Mouse (Mus musculus): Measurements from ENCODE around the gene Fen1. TPM values are rescaled to one million over a fixed set of nuclear protein-coding genes. Genes with fewer than 3 reads are reported as not detected.

Fen1 gene
- 100 to 1,000 TPM in 1 of 3 experiments, 10 to 100 TPM in 2; 51.3 to 106 (median 64.4) TPM for polyA plus RNA-seq (2017; shearing (Covaris generic))

GRCm38 (mm10) chr19:10203848-10204615 lies at the start of gene Fen1, which contains the start of gene Tmem258:
Fen1 (minus strand) TSS chr19:10204169.
Tmem258 (plus strand) TSS chr19:10204014.
- ATAC-seq, result peak; percentile 83

- ATAC-seq, result no peak
Measured at GRCm38 (mm10) chr19:10248128-10248527, 44.2 kb upstream of the Fen1 start.

GRCm38 (mm10) chr19:10247165-10247564 lies 43.2 kb upstream of the Fen1 start:
- ATAC-seq, result no peak

- ATAC-seq, result no peak
Measured at GRCm38 (mm10) chr19:10244183-10244582, 40.2 kb upstream of the Fen1 start.

GRCm38 (mm10) chr19:10242916-10243315 lies 38.9 kb upstream of the Fen1 start:
- ATAC-seq, result no peak

- peak; percentile 58 for ATAC-seq
Measured at GRCm38 (mm10) chr19:10240654-10241305, 36.8 kb upstream of the Fen1 start, which contains the start of gene Myrf. Myrf (minus strand) TSS chr19:10240748.

- ATAC-seq, result no peak
Measured at GRCm38 (mm10) chr19:10239975-10240653, 36.1 kb upstream of the Fen1 start.

- no peak for ATAC-seq
Measured at GRCm38 (mm10) chr19:10239419-10239818, 35.5 kb upstream of the Fen1 start.

- no peak for ATAC-seq
Measured at GRCm38 (mm10) chr19:10238477-10238876, 34.5 kb upstream of the Fen1 start.

GRCm38 (mm10) chr19:10235784-10236565 lies 32.0 kb upstream of the Fen1 start:
- ATAC-seq, result no peak

- ATAC-seq, result no peak
Measured at GRCm38 (mm10) chr19:10232327-10233017, 28.5 kb upstream of the Fen1 start.

GRCm38 (mm10) chr19:10231871-10232270 lies 27.9 kb upstream of the Fen1 start:
- no peak for ATAC-seq

- no peak for ATAC-seq
Measured at GRCm38 (mm10) chr19:10231016-10231415, 27.0 kb upstream of the Fen1 start.

- ATAC-seq, result no peak
Measured at GRCm38 (mm10) chr19:10225767-10226166, 21.8 kb upstream of the Fen1 start.

- ATAC-seq, result no peak
Measured at GRCm38 (mm10) chr19:10224637-10225453, 20.9 kb upstream of the Fen1 start.

- no peak for ATAC-seq
Measured at GRCm38 (mm10) chr19:10223561-10223960, 19.6 kb upstream of the Fen1 start.

GRCm38 (mm10) chr19:10222656-10223055 lies 18.7 kb upstream of the Fen1 start:
- ATAC-seq, result no peak

GRCm38 (mm10) chr19:10221585-10221984 lies 17.6 kb upstream of the Fen1 start:
- ATAC-seq, result no peak

GRCm38 (mm10) chr19:10219593-10219992 lies 15.6 kb upstream of the Fen1 start:
- ATAC-seq, result no peak

- ATAC-seq, result no peak
Measured at GRCm38 (mm10) chr19:10219108-10219507, 15.1 kb upstream of the Fen1 start.

- no peak for ATAC-seq
Measured at GRCm38 (mm10) chr19:10216101-10216500, 12.1 kb upstream of the Fen1 start.

All from inflammation-experienced regulatory T-cells, adult 6 months (primary cell).